Mouse (Mus musculus): ENCODE data around the gene Sirt4. TPM values are rescaled to one million over a fixed set of nuclear protein-coding genes. Genes with fewer than 3 reads are reported as not detected.

Gene Sirt4
- polyA plus RNA-seq, 1 experiment from 2014 or later = 37.1 TPM

Other genes starting within 250 kb of the Sirt4 start
- gene Pop5, start 248.9 kb downstream of the Sirt4 start, polyA plus RNA-seq (2015; fragmentation: Nextera tagmentation; extraction: Ambion mirVana) = 117 and 127 TPM in 2 replicates
- gene Rnf10, start 211.8 kb downstream of the Sirt4 start, polyA plus RNA-seq (2015; fragmentation: Nextera tagmentation; extraction: Ambion mirVana) = 171 and 197 TPM in 2 replicates
- gene Coq5, start 205.1 kb downstream of the Sirt4 start, polyA plus RNA-seq (2015; fragmentation: Nextera tagmentation; extraction: Ambion mirVana) = 63.7 and 64.6 TPM in 2 replicates
- gene Dynll1, start 183.7 kb downstream of the Sirt4 start, polyA plus RNA-seq (2015; fragmentation: Nextera tagmentation; extraction: Ambion mirVana) = 1,284 and 1,328 TPM in 2 replicates
- gene Srsf9, start 157.5 kb downstream of the Sirt4 start, polyA plus RNA-seq (2015; fragmentation: Nextera tagmentation; extraction: Ambion mirVana) = 138 and 154 TPM in 2 replicates
- 32.2 and 37.0 TPM in 2 replicates for gene Gatc, start 143.5 kb downstream of the Sirt4 start, polyA plus RNA-seq (2015; fragmentation: Nextera tagmentation; extraction: Ambion mirVana)
- 56.1 and 56.8 TPM in 2 replicates for gene Triap1, start 143.5 kb downstream of the Sirt4 start, polyA plus RNA-seq (2015; fragmentation: Nextera tagmentation; extraction: Ambion mirVana)
- gene Cox6a1, start 135.7 kb downstream of the Sirt4 start, polyA plus RNA-seq (2015; fragmentation: Nextera tagmentation; extraction: Ambion mirVana) = 1,223 and 1,358 TPM in 2 replicates
- gene Msi1, start 55.1 kb downstream of the Sirt4 start, polyA plus RNA-seq (2015; fragmentation: Nextera tagmentation; extraction: Ambion mirVana) = 29.4 and 37.9 TPM in 2 replicates
- gene Pla2g1b, start 18.5 kb downstream of the Sirt4 start, polyA plus RNA-seq (2015; fragmentation: Nextera tagmentation; extraction: Ambion mirVana) = 0.81 and 1.1 TPM in 2 replicates
- gene Pxn, start 22.0 kb upstream of the Sirt4 start, polyA plus RNA-seq (2015; fragmentation: Nextera tagmentation; extraction: Ambion mirVana) = 21.3 and 28.2 TPM in 2 replicates
- 785 and 1,036 TPM in 2 replicates for gene Rplp0, start 74.7 kb upstream of the Sirt4 start, polyA plus RNA-seq (2015; fragmentation: Nextera tagmentation; extraction: Ambion mirVana)
- 35.7 and 37.6 TPM in 2 replicates for gene Gcn1l1, start 80.5 kb upstream of the Sirt4 start, polyA plus RNA-seq (2015; fragmentation: Nextera tagmentation; extraction: Ambion mirVana)
- gene Rab35, start 147.2 kb upstream of the Sirt4 start, polyA plus RNA-seq (2015; fragmentation: Nextera tagmentation; extraction: Ambion mirVana) = 20.8 and 21.1 TPM in 2 replicates
- 35.0 and 44.0 TPM in 2 replicates for gene Bicdl1, start 246.9 kb upstream of the Sirt4 start, polyA plus RNA-seq (2015; fragmentation: Nextera tagmentation; extraction: Ambion mirVana)